Mouse (Mus musculus) C2C12 (cell line): ENCODE results near the gene Cd38.

ENCODE experiments used
- CTCF ChIP-seq: IDR thresholded peaks from one replicate; pipeline ENCODE4 v1.5.1; 2011; ENCODE audit not compliant: control insufficient read depth, insufficient read depth, insufficient read length
- MAX ChIP-seq: IDR thresholded peaks from one replicate; pipeline ENCODE4 v1.6.1; 2011; ENCODE audit warnings: mild to moderate bottlenecking, control low read depth
- MYOD1 ChIP-seq: IDR thresholded peaks from one replicate; pipeline ENCODE4 v1.6.1; 2011; ENCODE audit warnings: low read depth; ENCODE audit not compliant: control insufficient read depth, insufficient read length

DNA sequence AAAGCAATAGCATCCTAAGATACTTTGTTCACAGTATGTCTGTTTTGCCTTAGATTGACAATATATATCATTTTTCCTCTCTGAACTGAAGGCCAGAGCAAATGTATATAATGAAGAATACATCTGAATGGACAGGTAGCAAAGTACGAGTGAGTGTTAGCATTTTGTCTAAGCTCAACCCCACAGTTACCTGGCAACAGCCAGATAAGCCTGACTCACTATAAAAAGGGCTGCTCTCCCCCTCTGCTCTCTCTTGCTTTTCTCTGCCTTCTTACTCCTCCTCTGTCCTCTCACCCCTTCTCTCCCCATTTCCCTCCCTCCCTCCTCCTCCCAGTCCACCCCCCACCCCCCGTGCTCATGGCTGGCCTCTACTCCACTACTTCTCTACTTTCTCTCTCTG lies 64.9 kb downstream of the Cd38 start:
- TF ChIP-seq CTCF (no peak), MAX (no peak), MYOD1 (no peak)
